Mouse (Mus musculus) embryonic stem cell, embryonic (primary cell): ENCODE data around the gene Gpr55.
"Not testable (repeated sequence)": the region's sequence is repeated elsewhere in the genome, so short reads cannot be mapped to it uniquely, and the experiment has no call there.

Experiments
- CTCF ChIA-PET, 4 experiments: fragments of 300-600 bp in 2 of 4; fragments of 350-600 bp in 2 of 4; sonication (Branson Sonifier 250); formaldehyde crosslinking; loops; one replicate each; lab custom pipeline; 2022; ENCODE audit warnings: inconsistent platforms in 2 of 4; lab: Charles Lee
- POLR2A ChIA-PET, 4 experiments: fragments of 300-600 bp in 2 of 4; fragments of 350-600 bp in 2 of 4; sonication (Branson Sonifier 250); formaldehyde crosslinking; loops; one replicate each; lab custom pipeline; 2022; ENCODE audit warnings: antibody characterized with exemption in 4 of 4, inconsistent platforms in 1 of 4; lab: Charles Lee

The Gpr55 gene

DNA sequence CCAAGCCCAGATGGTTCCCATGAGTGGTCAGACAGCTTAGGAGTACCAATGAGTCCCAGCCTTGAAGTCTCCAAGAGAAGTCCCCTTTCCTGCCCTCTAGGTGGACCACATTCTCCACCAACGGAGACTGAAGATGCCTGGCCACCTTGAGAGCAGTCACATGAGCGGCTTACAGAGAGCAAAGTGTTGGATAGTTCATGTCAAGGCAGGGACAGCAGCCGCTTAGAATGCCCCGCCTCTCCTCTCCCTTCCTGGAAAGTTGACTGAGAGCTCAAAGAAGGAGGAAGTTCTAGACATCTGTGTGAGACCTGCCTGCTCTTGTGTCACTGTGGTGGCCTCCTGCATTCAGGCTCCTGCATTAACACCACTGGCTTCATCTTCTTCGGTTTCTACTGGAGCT is at the start of gene Gpr55:
Gene Gpr55, minus strand, starts transcription at position 135 of the 400 bp plus-strand sequence.
- ChIA-PET POLR2A (interaction anchor here in 1 of 4 experiments (0.5 to 0.6 kb wide), 2 partner anchors 194 to 329 kb away, joined by 3 read pairs; partner anchors contain the start of gene Armc9), CTCF (no interaction called here)

DNA sequence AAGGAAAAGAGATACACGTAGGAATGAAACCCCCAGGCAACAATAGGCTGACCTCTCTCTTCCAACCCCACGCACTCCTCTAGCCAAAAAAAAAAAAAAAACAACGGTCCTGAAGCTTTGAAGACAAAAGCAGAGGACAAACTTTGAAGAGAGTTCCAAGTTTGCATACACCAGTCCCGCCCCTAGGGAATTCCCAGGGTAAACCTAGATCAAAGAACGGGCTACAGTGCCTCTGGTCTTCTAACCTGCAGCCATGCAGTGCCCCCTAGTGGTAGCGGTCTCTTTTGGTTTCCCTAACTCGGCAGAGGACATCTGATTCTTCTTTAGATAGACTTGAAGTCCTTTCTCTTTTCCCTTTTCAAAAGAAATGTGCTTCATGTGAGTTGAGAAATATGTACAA is 47.0 kb upstream of the Gpr55 start:
- POLR2A ChIA-PET = interaction anchor here in 3 of 4 experiments (0.7 to 1.7 kb wide), 5 partner anchors 10 to 309 kb away, joined by 3 to 5 read pairs (median 3); no protein-coding TSS in a partner anchor
- CTCF ChIA-PET = interaction anchor here (0.6 to 1.7 kb wide), 27 partner anchors 10 to 464 kb away, joined by 3 to 17 read pairs (median 4); no protein-coding TSS in a partner anchor

DNA sequence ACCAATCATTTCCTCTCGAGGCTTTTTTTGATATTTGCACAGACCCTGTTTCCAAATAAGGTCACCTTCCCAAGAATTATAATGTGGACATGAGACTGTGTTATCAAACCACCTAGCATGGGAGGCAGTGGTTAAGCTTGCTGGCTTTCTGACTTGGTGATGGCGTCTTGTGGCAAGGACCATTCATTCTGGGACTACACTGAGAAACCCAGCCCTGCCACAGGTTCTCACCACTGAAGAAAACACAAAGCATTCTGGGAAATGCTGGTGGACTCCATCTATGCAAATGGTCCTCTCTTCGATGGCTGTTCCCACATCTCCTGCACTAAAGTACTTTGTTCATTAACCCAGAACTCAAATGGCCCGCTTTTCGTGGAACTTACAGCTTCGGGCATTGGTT is 45.2 kb upstream of the Gpr55 start:
- ChIA-PET POLR2A (interaction anchor here in 1 of 4 experiments (0.6 to 1.4 kb wide), 2 partner anchors 11 to 153 kb away, joined by 3 to 4 read pairs; no protein-coding TSS in a partner anchor), CTCF (interaction anchor here in 3 of 4 experiments (1.2 to 1.7 kb wide), 4 partner anchors 15 to 71 kb away, joined by 3 to 9 read pairs (median 6); no protein-coding TSS in a partner anchor)

DNA sequence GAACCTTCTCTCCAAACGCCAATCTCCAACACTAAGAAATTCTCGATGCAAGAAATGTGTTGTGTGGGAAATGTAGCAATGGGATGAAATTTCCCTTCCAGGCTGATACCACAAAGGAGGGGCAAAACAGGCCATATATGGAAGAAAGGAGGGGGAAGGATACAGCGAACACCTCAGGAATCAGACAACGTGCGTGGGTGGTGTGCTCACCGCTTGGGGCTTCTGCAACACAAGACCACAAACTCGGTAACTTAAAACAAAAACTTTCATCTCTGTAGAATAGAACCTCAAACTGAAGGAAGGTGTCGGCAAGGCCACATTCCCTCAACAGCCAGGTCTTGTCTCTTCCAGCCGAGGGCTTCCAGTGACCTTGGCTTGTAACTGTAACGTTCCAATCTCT is 44.7 kb upstream of the Gpr55 start:
- POLR2A ChIA-PET = no interaction called here

DNA sequence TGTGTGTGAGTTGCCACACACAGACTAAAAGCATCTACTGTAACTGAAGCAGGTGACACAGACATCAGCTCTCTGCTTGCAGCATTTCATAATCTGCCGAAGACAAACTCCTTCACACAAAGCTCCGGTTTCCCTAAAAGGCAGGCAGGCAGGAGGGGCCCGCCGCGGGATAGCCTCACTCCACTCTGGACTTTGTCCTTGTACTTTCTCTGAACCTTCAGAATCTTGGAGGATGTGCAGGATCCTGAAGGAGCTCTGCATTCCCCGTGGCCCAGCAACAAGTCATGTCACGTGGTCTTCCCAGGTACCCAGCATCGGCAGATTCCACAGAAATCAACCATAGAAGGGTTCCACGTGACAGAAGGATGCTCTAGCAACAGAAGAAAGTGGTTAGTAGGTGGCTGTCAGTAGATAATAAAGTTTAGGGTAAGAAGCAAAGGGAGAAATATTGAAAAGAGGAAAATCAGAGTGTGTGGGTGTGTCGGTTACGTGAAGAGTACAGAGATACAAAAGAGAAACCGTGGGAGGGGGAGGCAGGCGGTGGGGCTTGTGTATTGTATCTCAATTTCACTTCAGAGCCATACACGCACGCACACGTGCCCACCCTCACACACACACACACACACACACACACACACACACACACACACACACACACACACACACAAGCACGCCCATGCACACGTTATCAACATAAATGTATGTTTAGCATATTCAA is 39.2 kb upstream of the Gpr55 start:
- POLR2A ChIA-PET = interaction anchor here in 1 of 4 experiments (1.2 kb wide), 2 partner anchors 22 to 76 kb away, joined by 3 read pairs; no protein-coding TSS in a partner anchor
- CTCF ChIA-PET = no interaction called here

More for the DNA sequence above, 44.7 kb upstream of the Gpr55 start:
- CTCF ChIA-PET = no interaction called here

DNA sequence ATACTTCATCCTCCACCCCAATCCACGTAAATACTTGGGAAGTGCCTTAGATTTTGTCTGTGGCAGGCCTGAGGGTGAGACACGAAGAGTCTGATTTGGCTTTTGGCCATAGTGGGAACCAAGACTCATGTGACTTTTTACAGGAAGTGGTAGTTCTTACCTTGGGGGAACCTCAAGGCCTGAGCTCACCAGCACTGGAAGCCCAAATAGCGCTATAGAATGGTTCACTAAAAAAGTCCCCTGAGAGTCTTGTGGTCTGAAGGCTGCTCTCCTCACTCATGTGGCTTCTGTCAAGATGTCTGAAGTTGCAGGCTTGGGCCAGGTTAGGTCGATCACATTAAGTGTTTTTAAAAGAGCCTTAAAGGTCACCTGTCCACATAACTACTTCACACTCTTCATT is 37.2 kb upstream of the Gpr55 start:
- ChIA-PET CTCF (no interaction called here), POLR2A (interaction anchor here in 2 of 4 experiments (0.6 to 0.9 kb wide), 3 partner anchors 9 to 416 kb away, joined by 3 to 4 read pairs (median 3); no protein-coding TSS in a partner anchor)

DNA sequence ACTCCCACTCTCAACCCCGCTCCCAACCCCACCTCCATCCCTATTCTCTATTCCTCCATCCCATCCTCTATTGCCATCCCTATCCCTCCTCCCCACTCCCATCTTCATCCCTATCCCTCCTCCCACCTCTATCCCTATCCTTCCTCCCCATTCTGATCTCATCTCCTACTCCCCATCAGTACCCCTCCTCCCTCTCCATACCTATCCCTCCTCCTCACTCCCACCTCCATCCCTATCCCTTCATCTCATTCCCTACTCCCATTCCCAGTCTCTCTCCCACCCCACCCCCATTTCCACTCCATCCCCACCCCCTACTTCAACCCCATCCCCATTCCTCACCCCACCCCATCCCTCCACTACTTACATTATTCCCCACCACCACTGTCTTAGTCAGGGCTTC is 36.4 kb upstream of the Gpr55 start:
- ChIA-PET POLR2A (no interaction called here), CTCF (no interaction called here)

DNA sequence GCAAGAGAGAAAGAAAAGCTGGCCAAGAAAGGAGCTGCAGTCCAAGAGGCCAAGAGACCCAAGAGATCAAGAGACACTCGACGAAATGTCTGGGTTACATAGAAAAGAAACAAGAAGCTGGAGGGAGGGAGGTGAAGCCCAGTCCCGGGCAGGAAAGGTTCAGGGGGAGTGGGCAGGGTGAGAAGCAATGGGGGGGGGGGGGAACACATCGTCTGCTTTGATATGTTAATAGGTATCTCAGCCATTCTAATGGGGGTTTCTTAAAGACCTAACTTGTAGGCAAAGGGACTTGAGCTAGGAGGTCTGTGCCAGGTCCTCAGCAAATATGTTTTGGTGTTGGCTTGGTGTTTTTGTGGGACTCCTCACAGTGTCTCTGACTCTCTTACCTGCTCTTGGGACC is 32.7 kb upstream of the Gpr55 start:
- CTCF ChIA-PET = interaction anchor here in 1 of 4 experiments (0.6 kb wide), 1 partner anchor 66 kb away, joined by 3 read pairs; no protein-coding TSS in a partner anchor
- POLR2A ChIA-PET = interaction anchor here in 2 of 4 experiments (0.6 to 0.9 kb wide), 2 partner anchors 366 to 437 kb away, joined by 3 to 4 read pairs; partner anchors contain the start of gene Ncl (in 1 of the 2)

DNA sequence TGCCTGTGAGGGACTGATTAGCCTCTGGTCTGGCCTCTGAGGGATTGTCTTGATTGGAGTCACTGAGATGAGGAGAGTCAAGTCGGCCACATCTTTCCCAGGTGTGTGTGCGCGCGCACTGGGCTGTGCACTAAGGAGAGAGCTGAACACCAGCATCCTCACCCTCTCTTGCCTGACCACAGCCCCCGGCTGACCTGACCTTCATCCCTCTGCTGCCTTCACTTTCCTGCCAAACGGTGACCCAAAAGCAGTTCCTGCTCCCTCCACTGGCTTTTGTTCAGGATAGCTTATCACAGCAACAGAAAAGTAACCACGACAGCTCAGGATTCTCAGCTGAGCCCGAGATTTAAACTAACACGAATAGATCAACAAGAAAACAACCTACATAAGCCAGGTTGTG is 31.4 kb upstream of the Gpr55 start:
- ChIA-PET POLR2A (interaction anchor here in 2 of 4 experiments (0.7 to 1.1 kb wide), 2 partner anchors 15 to 367 kb away, joined by 3 read pairs; partner anchors contain the start of gene Ncl (in 1 of the 2)), CTCF (interaction anchor here in 2 of 4 experiments (0.5 to 1.1 kb wide), 2 partner anchors 15 to 548 kb away, joined by 3 read pairs; no protein-coding TSS in a partner anchor)

DNA sequence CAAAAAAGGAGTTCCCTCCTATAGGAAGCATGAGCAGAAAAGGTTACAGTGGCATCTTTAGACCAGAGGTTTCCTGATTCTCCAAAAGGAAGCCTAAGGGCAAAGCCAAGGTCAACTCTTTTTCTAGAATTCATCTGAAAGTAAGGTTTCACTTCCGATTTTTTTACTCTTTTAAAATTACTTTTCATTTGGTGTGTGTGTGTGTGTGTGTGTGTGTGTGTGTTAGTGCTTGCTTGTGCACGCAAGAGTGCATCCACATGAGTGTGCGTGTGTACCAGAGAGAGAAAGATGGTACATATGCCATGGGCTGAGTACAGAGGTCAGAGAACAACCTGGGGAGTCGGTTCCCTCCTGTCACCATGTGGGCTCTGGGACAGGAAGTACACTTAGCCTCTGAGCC is 28.1 kb upstream of the Gpr55 start:
- CTCF ChIA-PET, POLR2A ChIA-PET: not testable (repeated sequence)

DNA sequence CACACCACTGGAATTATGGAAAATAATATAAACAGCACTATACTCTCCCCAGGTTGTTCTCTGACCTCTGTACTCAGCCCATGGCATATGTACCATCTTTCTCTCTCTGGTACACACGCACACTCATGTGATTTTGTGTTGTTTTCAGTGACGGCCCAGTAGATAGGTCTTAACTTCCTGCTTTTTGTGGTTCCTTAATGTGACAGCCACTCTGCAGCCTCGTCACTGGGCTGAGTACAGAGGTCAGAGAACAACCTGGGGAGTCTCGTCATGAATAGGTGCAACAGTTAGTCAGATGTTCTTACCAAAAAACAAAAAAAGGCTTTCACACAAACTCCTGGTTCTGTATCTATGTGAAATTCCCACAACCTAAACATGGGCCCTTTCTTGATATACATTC is 27.5 kb upstream of the Gpr55 start:
- ChIA-PET POLR2A (no interaction called here), CTCF (no interaction called here)

DNA sequence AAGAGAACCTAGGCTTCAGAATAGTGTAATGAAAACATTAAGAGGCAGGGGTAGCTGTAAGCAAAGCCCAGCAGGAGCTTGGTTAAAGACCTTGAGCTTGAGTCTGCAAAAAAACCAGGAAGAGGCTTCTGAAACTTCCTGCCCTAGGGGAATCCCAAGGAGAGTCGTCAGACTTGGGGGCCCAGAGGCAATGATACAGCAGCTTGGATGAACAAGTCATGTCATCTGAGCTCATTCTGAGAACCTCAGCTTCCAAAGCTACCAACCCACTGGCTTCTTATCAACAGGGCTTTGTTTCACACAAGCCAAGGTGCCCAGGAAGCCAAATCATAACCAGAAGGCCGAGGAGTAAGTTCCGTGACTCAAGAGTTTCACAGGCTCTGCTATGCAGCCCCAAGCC is 25.0 kb upstream of the Gpr55 start:
- CTCF ChIA-PET = interaction anchor here in 1 of 4 experiments (0.5 kb wide), 1 partner anchor 32 kb away, joined by 4 read pairs; no protein-coding TSS in a partner anchor
- POLR2A ChIA-PET = interaction anchor here in 1 of 4 experiments (0.7 kb wide), 1 partner anchor 374 kb away, joined by 6 read pairs; the partner anchor contains the start of gene Ncl

DNA sequence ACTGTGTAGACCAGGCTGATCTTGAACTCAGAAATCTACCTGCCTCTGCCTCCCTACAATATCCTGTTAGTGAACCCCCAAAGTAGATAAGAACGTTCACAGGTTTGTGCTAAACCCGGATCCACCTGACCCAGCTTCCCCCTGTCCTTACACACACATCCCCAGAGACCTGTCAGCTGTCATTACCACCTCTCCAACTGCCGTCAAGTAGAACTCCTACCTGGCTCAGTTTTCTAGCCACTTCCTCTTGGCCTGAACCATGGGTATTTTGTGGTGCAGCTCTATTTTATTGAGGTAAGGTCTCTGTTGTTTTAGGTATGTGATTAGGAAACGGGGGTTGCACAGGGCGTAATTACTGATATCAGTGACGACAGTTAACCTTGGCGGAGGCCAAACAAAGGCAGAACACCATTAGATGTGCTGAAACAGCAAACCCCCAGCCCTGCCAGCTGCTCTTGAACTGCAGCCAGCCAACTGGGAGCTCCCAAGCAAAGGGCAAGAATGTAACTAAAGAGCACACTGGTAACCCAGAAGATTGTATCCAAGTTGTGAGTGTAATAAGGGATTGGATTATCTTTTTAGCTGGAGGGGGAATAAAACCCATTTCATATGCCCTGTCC is 21.0 kb upstream of the Gpr55 start:
- CTCF ChIA-PET = no interaction called here
- POLR2A ChIA-PET = no interaction called here

DNA sequence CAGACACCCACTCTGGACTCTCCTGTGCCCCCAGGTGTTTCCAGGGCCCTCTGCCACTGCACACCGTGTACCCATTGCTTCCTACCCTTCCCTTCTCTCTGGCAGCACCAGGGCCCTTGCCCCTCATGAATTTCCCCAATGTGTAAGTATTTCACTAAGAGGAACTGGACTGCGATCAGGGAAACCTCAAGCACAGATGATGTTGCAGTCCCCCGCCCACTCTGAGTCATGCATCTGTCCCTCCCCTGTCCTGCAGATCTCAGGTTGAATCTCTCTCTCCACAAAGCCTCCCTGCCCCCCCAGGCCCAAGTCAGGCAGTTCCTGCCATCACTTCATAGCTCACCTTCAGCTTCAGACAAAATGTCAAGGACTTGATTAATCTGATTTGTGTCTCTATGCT is 16.9 kb upstream of the Gpr55 start:
- ChIA-PET POLR2A (no interaction called here), CTCF (no interaction called here)

DNA sequence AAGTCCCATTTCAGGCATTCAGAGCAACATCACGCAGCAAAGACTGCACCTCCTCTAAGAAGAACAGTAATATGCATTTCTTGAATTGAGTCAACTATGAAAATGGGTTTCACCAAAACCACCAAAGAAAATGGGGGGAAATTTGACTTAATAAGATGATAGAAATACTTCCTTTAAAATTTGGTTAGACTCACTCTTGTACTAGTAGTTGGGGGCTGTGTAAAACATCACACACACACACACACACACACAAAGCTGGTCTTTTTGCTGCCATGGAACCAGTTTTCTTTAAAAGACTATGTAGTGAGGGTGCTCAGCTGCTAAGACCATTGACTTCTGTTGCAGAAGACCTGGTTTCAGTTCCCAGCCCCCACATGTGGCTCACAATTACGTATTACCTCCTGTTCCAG is 12.7 kb upstream of the Gpr55 start:
- POLR2A ChIA-PET = no interaction called here
- CTCF ChIA-PET = no interaction called here

DNA sequence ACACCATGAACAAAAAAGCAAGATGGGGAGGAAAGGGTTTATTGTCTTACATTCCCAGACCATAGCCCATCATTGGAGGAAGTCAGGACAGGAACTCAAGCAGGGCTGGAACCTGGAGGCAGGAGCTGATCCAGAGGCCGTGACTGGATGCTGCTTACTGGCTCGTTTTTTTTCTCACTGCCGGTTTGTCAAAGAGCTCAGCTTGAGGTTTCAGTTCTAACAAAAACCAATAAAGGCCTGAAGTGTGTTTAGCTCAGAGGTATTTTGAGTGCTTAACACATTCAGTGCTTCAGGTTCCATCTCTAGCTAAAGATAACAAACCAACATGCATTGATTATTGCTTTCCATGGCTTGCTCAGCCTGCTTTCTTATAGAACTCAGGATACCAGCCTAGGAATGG is 11.5 kb upstream of the Gpr55 start:
- ChIA-PET POLR2A (no interaction called here), CTCF (interaction anchor here in 1 of 4 experiments (1.2 kb wide), 1 partner anchor 37 kb away, joined by 4 read pairs; no protein-coding TSS in a partner anchor)

DNA sequence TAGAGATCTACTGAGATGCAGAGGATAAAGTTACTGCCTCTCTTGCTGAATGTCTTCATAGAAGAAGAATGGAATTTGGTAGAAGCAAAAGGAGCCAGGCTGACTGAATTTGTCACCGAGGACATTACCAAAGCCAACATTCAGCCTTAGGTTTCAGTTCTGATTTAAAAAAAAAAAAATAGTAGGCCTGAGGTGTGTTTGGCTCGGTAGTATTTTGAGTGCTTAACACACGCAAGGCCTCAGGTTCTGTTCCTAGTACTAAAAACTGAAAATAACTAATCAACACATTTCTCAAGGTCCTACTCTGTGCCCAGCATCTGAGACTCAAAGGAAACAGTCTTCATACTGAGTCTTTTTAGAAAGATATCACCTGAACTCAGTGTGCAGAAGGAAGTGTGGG is 10.3 kb upstream of the Gpr55 start:
- CTCF ChIA-PET = no interaction called here
- POLR2A ChIA-PET = no interaction called here

DNA sequence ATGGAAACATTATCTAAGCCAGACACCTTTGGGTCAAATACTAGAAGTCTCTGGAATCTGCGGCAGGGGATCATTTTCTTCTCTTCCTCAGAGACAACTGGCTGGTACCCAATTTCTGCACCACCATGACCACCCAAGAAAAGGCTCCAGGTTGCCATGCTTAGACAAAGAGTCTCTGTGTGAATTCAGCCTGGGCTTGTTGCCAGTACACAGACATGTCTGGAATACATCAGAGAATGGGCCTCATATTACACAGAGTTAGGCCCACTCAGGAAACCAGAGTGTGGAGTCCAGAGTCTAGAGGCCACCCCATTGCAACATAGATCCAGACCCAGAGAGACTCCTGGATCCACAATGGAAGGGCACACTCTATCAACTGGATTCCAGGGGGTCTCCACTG is 8.7 kb upstream of the Gpr55 start:
- CTCF ChIA-PET = no interaction called here
- POLR2A ChIA-PET = interaction anchor here in 1 of 4 experiments (0.6 kb wide), 1 partner anchor 113 kb away, joined by 3 read pairs; no protein-coding TSS in a partner anchor

DNA sequence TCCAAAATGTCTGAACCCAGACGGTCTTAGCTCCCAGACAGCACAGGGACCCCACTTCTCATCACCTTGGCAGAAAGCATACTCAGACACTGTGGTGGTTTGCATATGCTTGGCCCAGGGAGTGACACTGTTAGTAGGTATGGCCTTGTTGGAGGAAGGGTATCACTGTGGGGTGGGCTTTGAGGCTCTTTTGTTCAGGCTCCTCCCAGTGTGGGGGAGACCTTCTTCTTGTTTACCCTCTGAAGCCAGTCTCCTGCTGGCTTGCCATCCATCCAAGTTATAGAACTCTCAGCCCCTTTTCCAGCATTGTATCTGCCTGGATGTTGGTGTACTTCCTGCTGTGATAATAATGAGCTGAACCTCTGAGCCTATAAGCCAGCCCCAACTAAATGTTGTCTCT is 8.3 kb upstream of the Gpr55 start:
- ChIA-PET POLR2A (no interaction called here), CTCF (no interaction called here)
